Mouse (Mus musculus) hindbrain, embryonic 14.5 days (tissue): ENCODE measurements around the gene Tcl1b2. TPM values are rescaled to one million over a fixed set of nuclear protein-coding genes. Genes with fewer than 3 reads are reported as not detected.

Experiments
- ATAC-seq: fragments of 200-750 bp; cut with Nextera tagmentation; 2 replicates; pipeline ENCODE4 v1.8.0; 2017; ENCODE audit warnings: moderate number of reproducible peaks, mild to moderate bottlenecking, moderate TSS enrichment, moderate library complexity; ENCODE audit not compliant: low FRiP score
- DNase-seq: peaks from one replicate; pipeline ENCODE4 v3.0.0-alpha.2; 2015; ENCODE audit warnings: low spot score
- H3K27ac ChIP-seq: fragments of 300-500 bp; sonication (generic); 2 replicates; pipeline ENCODE4 v1.5.1; 2014; ENCODE audit warnings: mild to moderate bottlenecking, moderate library complexity
- H3K27me3 ChIP-seq: fragments of 300-500 bp; sonication (generic); 2 replicates; pipeline ENCODE4 v1.6.1; 2014; ENCODE audit warnings: mild to moderate bottlenecking, low read length, mixed read lengths; ENCODE audit not compliant: control insufficient read depth, insufficient read depth
- H3K36me3 ChIP-seq: fragments of 300-500 bp; sonication (generic); replicated peaks from 2 replicates; pipeline ENCODE4 v1.6.1; 2014; ENCODE audit not compliant: control insufficient read depth, insufficient read depth
- H3K4me1 ChIP-seq: fragments of 300-500 bp; sonication (generic); replicated peaks from 2 replicates; pipeline ENCODE4 v1.6.1; 2014; ENCODE audit warnings: antibody characterized with exemption, low read length, mixed read lengths; ENCODE audit not compliant: control insufficient read depth, insufficient read depth
- H3K4me2 ChIP-seq: fragments of 300-500 bp; sonication (generic); replicated peaks from 2 replicates; pipeline ENCODE4 v1.6.1; 2014; ENCODE audit warnings: mild to moderate bottlenecking, moderate library complexity
- H3K4me3 ChIP-seq: fragments of 300-500 bp; sonication (generic); replicated peaks from 2 replicates; pipeline ENCODE4 v1.5.1; 2014; ENCODE audit warnings: mild to moderate bottlenecking, low read length
- H3K9ac ChIP-seq: fragments of 300-500 bp; sonication (generic); 2 replicates; pipeline ENCODE4 v1.6.1; 2014
- H3K9me3 ChIP-seq: fragments of 300-500 bp; sonication (generic); 2 replicates; pipeline ENCODE4 v1.6.1; 2016; ENCODE audit warnings: low read length; ENCODE audit not compliant: control insufficient read depth
- WGBS: fragments of 180-500 bp; shearing (Covaris S2); extraction: QIAGEN DNeasy Blood & Tissue Kit; methylation state at CpG from one replicate; pipeline ENCODE4 v1.1.7; 2014; 5-methylcytosine and 5-hydroxymethylcytosine counted together
- polyA plus RNA-seq: library from polyadenylated mRNA; unstranded; fragments of >200 nt; fragmentation: Nextera tagmentation; extraction: Ambion mirVana; gene quantifications from 2 replicates; pipeline ENCODE4 v1.2.1, GENCODE M21; 2014

Tcl1b2 gene
- not detected in 2 replicates for polyA plus RNA-seq

GRCm38 (mm10) chr12:105145714-105146113 lies at the start of gene Tcl1b2:
Gene Tcl1b2 (plus strand): TSS chr12:105146014.
- no peak within 1 kb of the TSS for H3K4me2 ChIP-seq
- H3K4me1 ChIP-seq: no peaks in the 10 kb centered on the region
- DNase-seq (no peak), ATAC-seq (no peak)
- H3K9me3 ChIP-seq: no peaks in the 10 kb centered on the region
- no peak within 1 kb of the TSS for H3K4me3 ChIP-seq
- H3K9ac ChIP-seq: no peak within 1 kb of the TSS
- no peaks in the 10 kb centered on the region for H3K36me3 ChIP-seq
- H3K27ac ChIP-seq: no peak within 1 kb of the TSS
- WGBS: 83% methylated on average over 3 of the region's 3 CpGs
- no peaks in the 10 kb centered on the region for H3K27me3 ChIP-seq

- no peak for ATAC-seq
- H3K9me3 ChIP-seq: no peaks in the 10 kb centered on the region
- no peaks in the 10 kb centered on the region for H3K36me3 ChIP-seq
- H3K9ac ChIP-seq: no peak overlapping the region
- DNase-seq: no peak
- H3K4me2 ChIP-seq: no peak overlapping the region
- H3K27me3 ChIP-seq: no peaks in the 10 kb centered on the region
- peaks cover 30% of the 10 kb centered on the region for H3K4me1 ChIP-seq
- no peak overlapping the region for H3K4me3 ChIP-seq
- no peak overlapping the region for H3K27ac ChIP-seq
- 50% methylated on average over 9 of the region's 9 CpGs for WGBS
Measured at GRCm38 (mm10) chr12:105099466-105100044, 46.3 kb upstream of the Tcl1b2 start.

GRCm38 (mm10) chr12:105102901-105103300 lies 42.9 kb upstream of the Tcl1b2 start:
- no peaks in the 10 kb centered on the region for H3K36me3 ChIP-seq
- peak; percentile 81 for ATAC-seq
- peaks cover 30% of the 10 kb centered on the region for H3K4me1 ChIP-seq
- H3K27me3 ChIP-seq: no peaks in the 10 kb centered on the region
- H3K9ac ChIP-seq: no peak overlapping the region
- WGBS: 33% methylated on average over 8 of the region's 8 CpGs
- no peak overlapping the region for H3K4me3 ChIP-seq
- H3K27ac ChIP-seq: peak overlapping the region; percentile 72
- H3K4me2 ChIP-seq: peak overlapping the region; percentile 9; the same call in 1 of the 2 replicates
- no peaks in the 10 kb centered on the region for H3K9me3 ChIP-seq
- DNase-seq: peak; percentile 56

GRCm38 (mm10) chr12:105104036-105104435 lies 41.8 kb upstream of the Tcl1b2 start:
- 5% methylated on average over 4 of the region's 4 CpGs for WGBS
- ATAC-seq (no peak), DNase-seq (peak; percentile 88)
- Histone ChIP-seq H3K36me3 (no peaks in the 10 kb centered on the region), H3K27me3 (no peaks in the 10 kb centered on the region), H3K9ac (no peak overlapping the region), H3K4me2 (no peak overlapping the region), H3K4me1 (peaks cover 30% of the 10 kb centered on the region), H3K27ac (no peak overlapping the region), H3K9me3 (no peaks in the 10 kb centered on the region), H3K4me3 (no peak overlapping the region)

DNA sequence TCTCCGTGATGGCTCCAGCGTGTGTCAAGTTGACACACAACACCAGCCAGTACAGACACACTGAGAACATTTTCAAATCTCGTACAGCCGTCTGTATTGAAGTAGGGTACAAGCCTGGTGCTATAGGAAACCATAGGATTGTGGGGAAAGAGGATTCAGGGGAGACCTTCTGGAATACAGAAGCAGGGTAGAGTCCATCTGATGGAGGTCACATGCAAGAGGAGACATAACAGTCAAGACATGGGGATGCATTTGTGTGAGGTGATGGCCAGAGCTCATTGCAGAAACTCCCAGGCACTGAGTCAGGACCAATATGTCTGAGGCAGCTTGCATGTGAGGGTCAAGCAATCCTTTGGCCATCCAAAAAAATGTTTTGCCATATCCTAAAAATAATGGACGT lies 40.5 kb upstream of the Tcl1b2 start:
- Histone ChIP-seq H3K27me3 (no peaks in the 10 kb centered on the region), H3K4me3 (no peak overlapping the region), H3K36me3 (no peaks in the 10 kb centered on the region), H3K4me1 (peaks cover 23% of the 10 kb centered on the region), H3K9me3 (no peaks in the 10 kb centered on the region), H3K27ac (no peak overlapping the region), H3K4me2 (no peak overlapping the region), H3K9ac (no peak overlapping the region)
- WGBS: 91% methylated on average over 5 of the region's 5 CpGs
- ATAC-seq: no peak
- no peak for DNase-seq

DNA sequence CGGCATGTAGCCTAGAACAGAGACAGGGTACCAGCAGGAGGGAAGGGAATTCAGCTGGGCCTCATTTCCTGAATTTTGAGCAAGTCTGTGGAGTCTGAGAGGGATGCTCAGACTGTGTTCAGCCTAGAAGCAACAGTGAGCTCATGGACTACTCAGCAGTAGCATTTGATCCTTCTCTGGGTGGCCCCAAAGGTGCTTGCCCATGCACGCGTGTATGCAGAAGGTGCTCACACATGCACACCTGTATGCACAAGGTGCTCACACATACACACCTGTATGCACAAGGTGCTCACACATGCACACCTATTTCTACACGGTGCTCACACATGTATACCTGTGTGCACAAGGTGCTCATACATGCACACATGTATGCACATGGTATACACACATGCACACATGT lies 37.0 kb upstream of the Tcl1b2 start:
- ATAC-seq: no peak
- Histone ChIP-seq H3K36me3 (no peaks in the 10 kb centered on the region), H3K27me3 (no peaks in the 10 kb centered on the region), H3K4me2 (no peak overlapping the region), H3K9ac (no peak overlapping the region), H3K4me1 (peaks cover 12% of the 10 kb centered on the region), H3K27ac (no peak overlapping the region), H3K9me3 (no peaks in the 10 kb centered on the region), H3K4me3 (no peak overlapping the region)
- DNase-seq: no peak
- 93% methylated on average over 4 of the region's 4 CpGs for WGBS

DNA sequence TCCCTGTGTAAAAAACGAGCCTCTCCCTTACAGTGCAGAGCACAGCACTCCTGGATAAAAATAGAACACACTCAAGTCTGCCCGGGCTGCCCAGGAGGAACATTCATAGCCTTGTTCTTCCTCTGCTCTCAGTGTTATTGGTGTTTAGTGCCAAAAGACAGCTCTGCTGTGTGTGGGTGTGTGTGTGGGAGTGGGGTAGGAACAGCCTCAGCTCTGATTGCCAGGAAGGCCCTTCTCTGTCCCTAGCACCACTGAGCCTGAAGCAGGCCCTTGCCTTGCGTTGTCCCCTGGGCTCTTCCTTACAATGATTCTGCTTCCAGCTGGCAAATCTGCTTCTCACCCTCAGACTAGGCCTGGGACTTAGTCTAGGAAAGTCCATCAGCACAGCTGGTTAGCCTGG lies 36.4 kb upstream of the Tcl1b2 start:
- Histone ChIP-seq H3K9ac (no peak overlapping the region), H3K4me2 (no peak overlapping the region), H3K4me3 (no peak overlapping the region), H3K4me1 (peaks cover 12% of the 10 kb centered on the region), H3K9me3 (no peaks in the 10 kb centered on the region), H3K36me3 (no peaks in the 10 kb centered on the region), H3K27me3 (no peaks in the 10 kb centered on the region), H3K27ac (no peak overlapping the region)
- DNase-seq (no peak), ATAC-seq (no peak)
- WGBS: 68% methylated on average over 3 of the region's 3 CpGs

- Histone ChIP-seq H3K36me3 (no peaks in the 10 kb centered on the region), H3K4me1 (peaks cover 12% of the 10 kb centered on the region), H3K4me2 (no peak overlapping the region), H3K9me3 (no peaks in the 10 kb centered on the region), H3K27ac (no peak overlapping the region), H3K27me3 (no peaks in the 10 kb centered on the region), H3K4me3 (no peak overlapping the region), H3K9ac (no peak overlapping the region)
- ATAC-seq (no peak), DNase-seq (no peak)
- WGBS: 77% methylated on average over 4 of the region's 4 CpGs
Measured at GRCm38 (mm10) chr12:105109812-105110211, 36.0 kb upstream of the Tcl1b2 start.

DNA sequence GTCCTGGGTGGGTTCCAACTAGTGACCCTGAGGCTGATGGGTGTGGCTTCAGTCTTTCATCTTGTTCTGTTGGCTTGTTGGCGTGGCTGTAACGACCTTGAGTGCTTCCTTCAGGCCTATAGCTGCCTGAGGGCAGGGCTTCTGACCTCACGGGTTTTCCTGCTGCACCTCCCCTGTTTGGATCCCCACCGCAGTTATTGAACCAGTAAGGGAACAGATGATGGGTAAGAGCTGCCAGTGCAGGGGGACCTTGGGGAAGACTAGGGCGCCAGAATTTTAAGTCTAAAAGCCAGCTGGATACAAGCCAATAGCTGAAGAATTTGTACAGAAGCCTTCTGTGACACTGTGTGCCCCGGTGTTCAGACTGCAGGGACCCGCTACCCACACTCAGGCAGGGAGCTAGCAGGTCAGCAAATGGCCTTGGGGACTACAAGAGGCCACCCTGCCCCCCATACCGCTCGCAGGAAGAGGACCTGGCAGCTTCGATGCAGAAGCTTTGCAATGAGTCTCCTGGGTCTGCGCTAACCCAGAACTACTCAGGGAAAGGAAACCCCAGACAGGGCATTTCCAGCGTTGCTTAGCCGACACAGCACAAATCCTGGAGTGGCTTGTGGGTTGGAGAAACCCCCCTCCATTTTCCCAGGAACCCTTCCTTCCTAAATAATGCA lies 33.4 kb upstream of the Tcl1b2 start:
- no peak overlapping the region; the same call in 1 of the 2 replicates for H3K9ac ChIP-seq
- ATAC-seq (peak; percentile 39; the same call in 1 of the 2 replicates), DNase-seq (peak; percentile 52)

More for the DNA sequence above, 33.4 kb upstream of the Tcl1b2 start:
- H3K4me2 ChIP-seq: peak overlapping the region; percentile 16
- H3K27ac ChIP-seq: peak overlapping the region; percentile 58; the same call in 1 of the 2 replicates
- H3K36me3 ChIP-seq: no peaks in the 10 kb centered on the region
- H3K4me1 ChIP-seq: peaks cover 12% of the 10 kb centered on the region
- H3K9me3 ChIP-seq: no peaks in the 10 kb centered on the region
- WGBS: 27% methylated on average over 13 of the region's 13 CpGs
- H3K27me3 ChIP-seq: no peaks in the 10 kb centered on the region
- H3K4me3 ChIP-seq: no peak overlapping the region
